Comparison of ENCODE assay signal across 12 mouse cellular contexts in the genomic region with DNA sequence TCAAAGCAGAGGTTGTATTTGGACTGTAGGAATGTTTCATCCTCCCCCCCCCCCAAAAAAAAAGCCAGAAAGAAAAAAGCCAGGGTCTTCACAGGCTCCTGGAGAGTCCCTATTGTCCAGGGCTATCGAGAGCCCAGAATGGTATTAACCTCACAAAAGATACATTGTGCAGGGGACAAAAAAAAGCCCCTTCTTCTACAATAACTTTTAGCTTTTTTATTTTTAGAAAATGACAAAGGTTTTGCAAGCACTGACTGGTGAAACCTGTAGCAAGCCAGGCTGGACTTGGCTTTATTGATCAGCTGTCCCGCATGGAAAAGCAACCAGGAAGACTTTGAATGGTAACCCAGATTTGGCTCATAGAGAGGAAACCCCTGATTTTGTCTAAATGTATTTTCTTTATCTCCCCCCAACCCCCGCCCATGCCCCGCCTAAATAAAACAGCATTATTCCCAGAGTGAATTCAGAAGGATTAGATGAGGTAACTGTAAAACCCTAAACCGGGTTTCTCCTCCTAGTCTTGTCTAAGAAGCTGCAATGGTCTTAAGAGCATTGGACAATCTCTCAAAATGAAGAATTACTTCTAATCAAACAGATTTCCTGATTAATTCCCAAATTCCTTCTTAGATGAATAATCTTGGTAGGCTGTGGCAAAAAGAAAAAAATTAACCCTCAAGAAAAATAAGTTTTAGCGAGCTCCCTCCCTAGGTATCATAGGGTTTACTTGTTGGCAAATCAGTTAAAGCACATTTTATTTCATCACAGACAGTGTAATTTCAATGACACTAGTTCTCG.
A peak's percentile ranks its signal among the peaks of the same experiment; 100 is the strongest.
DNase-seq lines count a peak whose midpoint lies in the region; ATAC-seq and TF ChIP-seq lines count a peak whose summit lies in the region.
"Had no signal": no experiment of that assay in that cellular context is flagged by ENCODE, and none has a peak within 500 bp of the region (broad histone marks: within the 10 kb centered on the region; RNA-seq: fewer than 3 reads in every experiment).

No protein-coding gene starts in this region.

- TF ChIP-seq POLR2A in lung, adult 2 months (IDR thresholded peaks at IDR 0.05; ENCODE audit: borderline replicate concordance, extremely low read depth, low read depth, low read length) = no peak
- TF ChIP-seq POLR2A in limb, embryonic 14.5 days (IDR thresholded peaks at IDR 0.05; ENCODE audit: borderline replicate concordance, extremely low read depth, insufficient read depth, insufficient read length) = no peak

- no peaks in the 10 kb centered on the region for H3K36me3 ChIP-seq in lung, embryonic 15.5 days
- H3K36me3 ChIP-seq in hindbrain, embryonic 10.5 days = no peaks in the 10 kb centered on the region
- H3K36me3 ChIP-seq in limb, embryonic 14.5 days (ENCODE audit: control insufficient read depth, insufficient read depth, low read length) = no peaks in the 10 kb centered on the region
- no peaks in the 10 kb centered on the region for H3K36me3 ChIP-seq in stomach, embryonic 15.5 days

- no peak for DNase-seq in lung, adult 2 months
- no peak for DNase-seq in hindbrain, embryonic 10.5 days (ENCODE audit: low spot score)
- no peak for DNase-seq in limb, embryonic 14.5 days (ENCODE audit: low spot score)
- no peak for DNase-seq in adrenal gland, postnatal 36 days
- no peak for DNase-seq in cerebellum, adult 18-20 months
- DNase-seq: lung, postnatal 14 days; thymus, postnatal 4 days had no signal

- WGBS in lung, embryonic 15.5 days = 52% methylated on average over 7 of the region's 7 CpGs
- 79% methylated on average over 7 of the region's 7 CpGs for WGBS in lung, adult 2 months
- WGBS in hindbrain, embryonic 10.5 days = 5% methylated on average over 7 of the region's 7 CpGs
- 25% methylated on average over 7 of the region's 7 CpGs for WGBS in limb, embryonic 14.5 days
- WGBS in stomach, embryonic 15.5 days = 37% methylated on average over 7 of the region's 7 CpGs

- no peaks in the 10 kb centered on the region for H3K9me3 ChIP-seq in lung, embryonic 15.5 days
- H3K9me3 ChIP-seq in hindbrain, embryonic 10.5 days = no peaks in the 10 kb centered on the region
- H3K9me3 ChIP-seq in limb, embryonic 14.5 days (ENCODE audit: control insufficient read depth, low read length) = no peaks in the 10 kb centered on the region
- no peaks in the 10 kb centered on the region for H3K9me3 ChIP-seq in stomach, embryonic 15.5 days

- peak overlapping the region; percentile 70 for H3K4me2 ChIP-seq in lung, embryonic 15.5 days
- peak overlapping the region; percentile 62 for H3K4me2 ChIP-seq in limb, embryonic 14.5 days (replicated peaks; ENCODE audit: low read depth, low read length, severe bottlenecking)
- peak overlapping the region; percentile 71; the same call in 1 of the 2 replicates for H3K4me2 ChIP-seq in stomach, embryonic 15.5 days

- H3K27ac ChIP-seq in lung, embryonic 15.5 days = no peak overlapping the region
- 0 out of 2 replicates have a peak overlapping the region, but pooled peaks have one; percentile 3 for H3K27ac ChIP-seq in hindbrain, embryonic 10.5 days
- peak overlapping the region; percentile 100 for H3K27ac ChIP-seq in limb, embryonic 14.5 days (replicated peaks; ENCODE audit: low read depth, low read length)
- no peak overlapping the region for H3K27ac ChIP-seq in stomach, embryonic 15.5 days

- no peak overlapping the region for H3K9ac ChIP-seq in lung, embryonic 15.5 days
- peak overlapping the region; percentile 100 for H3K9ac ChIP-seq in limb, embryonic 14.5 days (ENCODE audit: low read depth, low read length, severe bottlenecking)
- no peak overlapping the region for H3K9ac ChIP-seq in stomach, embryonic 15.5 days

- peaks cover 42% of the 10 kb centered on the region for H3K4me1 ChIP-seq in lung, embryonic 15.5 days
- peaks cover 5% of the 10 kb centered on the region for H3K4me1 ChIP-seq in lung, adult 2 months (ENCODE audit: control insufficient read depth, insufficient read depth, low read length)
- peaks cover 79% of the 10 kb centered on the region for H3K4me1 ChIP-seq in hindbrain, embryonic 10.5 days (replicated peaks)
- H3K4me1 ChIP-seq in limb, embryonic 14.5 days (ENCODE audit: control insufficient read depth, insufficient read depth, low read length) = peaks cover 32% of the 10 kb centered on the region
- peaks cover 27% of the 10 kb centered on the region for H3K4me1 ChIP-seq in stomach, embryonic 15.5 days

- TF ChIP-seq CTCF in lung, adult 2 months (IDR thresholded peaks at IDR 0.05; ENCODE audit: insufficient read depth, low read length) = no peak

- ATAC-seq in lung, embryonic 15.5 days (ENCODE audit: borderline replicate concordance, extremely low read depth, low FRiP score, low TSS enrichment) = no peak
- ATAC-seq in limb, embryonic 14.5 days (ENCODE audit: low FRiP score, low read depth) = no peak
- no peak for ATAC-seq in stomach, embryonic 15.5 days (ENCODE audit: insufficient read depth, low FRiP score, low read depth)
- no peak for ATAC-seq in activated CD4-positive, CD25-positive, alpha-beta regulatory T cell, adult 4 months
- ATAC-seq: inflammation-experienced regulatory T-cells, adult 6 months had no signal

- H3K4me3 ChIP-seq in lung, embryonic 15.5 days = no peak overlapping the region
- H3K4me3 ChIP-seq in lung, adult 2 months (replicated peaks; ENCODE audit: extremely low read depth, low read depth, low read length) = no peak overlapping the region
- H3K4me3 ChIP-seq in hindbrain, embryonic 10.5 days = peak overlapping the region; percentile 95
- H3K4me3 ChIP-seq in limb, embryonic 14.5 days (replicated peaks; ENCODE audit: low read length) = peak overlapping the region; percentile 92
- H3K4me3 ChIP-seq in stomach, embryonic 15.5 days (replicated peaks) = no peak overlapping the region
- H3K4me3 ChIP-seq: erythroblast, embryonic 14.5 days had no signal

- peaks cover 33% of the 10 kb centered on the region for H3K27me3 ChIP-seq in lung, embryonic 15.5 days
- peaks cover 47% of the 10 kb centered on the region for H3K27me3 ChIP-seq in hindbrain, embryonic 10.5 days (ENCODE audit: insufficient read depth, poor library complexity, severe bottlenecking)
- H3K27me3 ChIP-seq in limb, embryonic 14.5 days (ENCODE audit: control insufficient read depth, insufficient read depth, low read length) = peaks cover 25% of the 10 kb centered on the region; the same call in 1 of the 2 replicates
- peaks cover 4% of the 10 kb centered on the region for H3K27me3 ChIP-seq in stomach, embryonic 15.5 days (replicated peaks)

Comparison
In these comparisons a context has a peak if more than half of its experiments do, and no peak if none do; other contexts are left out.
1. H3K27ac ChIP-seq: peak in hindbrain, embryonic 10.5 days (single experiment) and limb, embryonic 14.5 days (single experiment); none in lung, embryonic 15.5 days (single experiment) and stomach, embryonic 15.5 days (single experiment).
2. H3K4me3 ChIP-seq: peak in hindbrain, embryonic 10.5 days (single experiment) and limb, embryonic 14.5 days (single experiment); none in lung, embryonic 15.5 days (single experiment), lung, adult 2 months (single experiment) and stomach, embryonic 15.5 days (single experiment).
3. Peak in every context shown above with its lines, with median percentiles within 50 percentile points of each other: H3K4me2 ChIP-seq.